Mouse (Mus musculus): ENCODE data around the gene Dtymk. TPM values are rescaled to one million over a fixed set of nuclear protein-coding genes. Genes with fewer than 3 reads are reported as not detected.
"Not testable (repeated sequence)": the region's sequence is repeated elsewhere in the genome, so short reads cannot be mapped to it uniquely, and the experiment has no call there.

Dtymk gene
- polyA plus RNA-seq, 1 experiment = 36.7 TPM

- Histone ChIP-seq H3K4me3 (ENCODE audit: insufficient read depth, low read depth, low read length) (no peak overlapping the region), H3K4me1 (ENCODE audit: control insufficient read depth, insufficient read depth, low read length) (no peaks in the 10 kb centered on the region), H3K27me3 (replicated peaks; ENCODE audit: control insufficient read depth, insufficient read depth, low read length) (no peaks in the 10 kb centered on the region), H3K27ac (ENCODE audit: insufficient read depth, low read depth, low read length) (no peak overlapping the region), H3K36me3 (ENCODE audit: control insufficient read depth, insufficient read depth, low read length) (peaks cover 10% of the 10 kb centered on the region)
- TF ChIP-seq POLR2A (IDR thresholded peaks at IDR 0.05; ENCODE audit: low read depth, low read length) = no peak
- TF ChIP-seq CTCF (conservative IDR thresholded peaks at IDR 0.05; ENCODE audit: insufficient read depth, insufficient read length, low read depth, low read length) = no peak
- 94% methylated on average over 8 of the region's 8 CpGs for WGBS
- no peak for DNase-seq
Observed at GRCm38 (mm10) chr1:93794526-93794925, 7.2 kb downstream of the Dtymk start.

DNA sequence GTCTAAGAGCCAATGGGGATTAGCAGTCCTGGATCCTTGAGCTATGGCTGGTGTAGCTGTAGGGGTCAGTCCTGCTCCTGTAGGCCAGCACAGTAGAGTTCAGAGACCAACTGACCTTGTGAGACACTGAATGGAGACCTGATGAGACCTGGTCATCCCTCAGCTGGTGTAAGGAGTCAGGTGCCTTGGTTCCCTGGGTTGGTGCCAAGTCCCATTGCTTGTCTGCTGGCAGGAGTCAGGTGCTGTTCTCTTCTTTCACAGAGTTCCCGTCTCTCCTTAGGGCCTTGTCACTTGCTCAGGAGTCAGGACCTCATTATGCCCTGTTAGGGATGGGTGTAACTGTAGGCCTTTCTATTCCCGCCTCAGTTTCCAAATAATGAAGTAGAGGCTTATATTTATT is 14.8 kb downstream of the Dtymk start:
- H3K27me3 ChIP-seq (replicated peaks; ENCODE audit: control insufficient read depth, insufficient read depth, low read length) = no peaks in the 10 kb centered on the region
- DNase-seq = no peak
- H3K4me3 ChIP-seq (ENCODE audit: insufficient read depth, low read depth, low read length) = no peak overlapping the region
- H3K36me3 ChIP-seq (ENCODE audit: control insufficient read depth, insufficient read depth, low read length) = no peaks in the 10 kb centered on the region; the same call in none of the 2 replicates
- WGBS = 76% methylated on average over 2 of the region's 2 CpGs
- no peaks in the 10 kb centered on the region for H3K4me1 ChIP-seq (ENCODE audit: control insufficient read depth, insufficient read depth, low read length)
- TF ChIP-seq CTCF (conservative IDR thresholded peaks at IDR 0.05; ENCODE audit: insufficient read depth, insufficient read length, low read depth, low read length) (no peak), POLR2A (IDR thresholded peaks at IDR 0.05; ENCODE audit: low read depth, low read length) (no peak)
- no peak overlapping the region for H3K27ac ChIP-seq (ENCODE audit: insufficient read depth, low read depth, low read length)

GRCm38 (mm10) chr1:93776686-93777085 is 25.0 kb downstream of the Dtymk start:
- H3K4me3 ChIP-seq (ENCODE audit: insufficient read depth, low read depth, low read length) = no peak overlapping the region
- no peaks in the 10 kb centered on the region for H3K4me1 ChIP-seq (ENCODE audit: control insufficient read depth, insufficient read depth, low read length)
- H3K27ac ChIP-seq (ENCODE audit: insufficient read depth, low read depth, low read length) = no peak overlapping the region
- WGBS = 96% methylated on average over 5 of the region's 5 CpGs
- no peaks in the 10 kb centered on the region for H3K27me3 ChIP-seq (replicated peaks; ENCODE audit: control insufficient read depth, insufficient read depth, low read length)
- TF ChIP-seq CTCF (conservative IDR thresholded peaks at IDR 0.05; ENCODE audit: insufficient read depth, insufficient read length, low read depth, low read length) = no peak
- no peak for TF ChIP-seq POLR2A (IDR thresholded peaks at IDR 0.05; ENCODE audit: low read depth, low read length)
- DNase-seq = no peak
- peaks cover 6% of the 10 kb centered on the region for H3K36me3 ChIP-seq (ENCODE audit: control insufficient read depth, insufficient read depth, low read length)

- DNase-seq = no peak
- WGBS = 96% methylated on average over 3 of the region's 3 CpGs
- TF ChIP-seq CTCF (conservative IDR thresholded peaks at IDR 0.05; ENCODE audit: insufficient read depth, insufficient read length, low read depth, low read length) (no peak), POLR2A (IDR thresholded peaks at IDR 0.05; ENCODE audit: low read depth, low read length) (no peak)
- H3K4me1 ChIP-seq (ENCODE audit: control insufficient read depth, insufficient read depth, low read length) = no peaks in the 10 kb centered on the region
- no peak overlapping the region for H3K4me3 ChIP-seq (ENCODE audit: insufficient read depth, low read depth, low read length)
- H3K36me3 ChIP-seq (ENCODE audit: control insufficient read depth, insufficient read depth, low read length) = peaks cover 3% of the 10 kb centered on the region
- H3K27ac ChIP-seq (ENCODE audit: insufficient read depth, low read depth, low read length) = no peak overlapping the region
- no peaks in the 10 kb centered on the region for H3K27me3 ChIP-seq (replicated peaks; ENCODE audit: control insufficient read depth, insufficient read depth, low read length)
Observed at GRCm38 (mm10) chr1:93769901-93770300, 31.8 kb downstream of the Dtymk start.

- no peak for DNase-seq
- Histone ChIP-seq H3K4me3 (ENCODE audit: insufficient read depth, low read depth, low read length) (no peak overlapping the region), H3K27ac (ENCODE audit: insufficient read depth, low read depth, low read length) (no peak overlapping the region), H3K4me1 (ENCODE audit: control insufficient read depth, insufficient read depth, low read length) (no peaks in the 10 kb centered on the region), H3K36me3 (ENCODE audit: control insufficient read depth, insufficient read depth, low read length) (no peaks in the 10 kb centered on the region; the same call in 1 of the 2 replicates), H3K27me3 (replicated peaks; ENCODE audit: control insufficient read depth, insufficient read depth, low read length) (no peaks in the 10 kb centered on the region)
- TF ChIP-seq CTCF (conservative IDR thresholded peaks at IDR 0.05; ENCODE audit: insufficient read depth, insufficient read length, low read depth, low read length) (no peak), POLR2A (IDR thresholded peaks at IDR 0.05; ENCODE audit: low read depth, low read length) (no peak)
- WGBS = 81% methylated on average over 6 of the region's 6 CpGs
Observed at GRCm38 (mm10) chr1:93767600-93767999, 34.1 kb downstream of the Dtymk start.

GRCm38 (mm10) chr1:93764871-93765591 is 36.7 kb downstream of the Dtymk start:
- 89% methylated on average over 9 of the region's 9 CpGs for WGBS
- Histone ChIP-seq H3K27ac (ENCODE audit: insufficient read depth, low read depth, low read length) (no peak overlapping the region), H3K36me3 (ENCODE audit: control insufficient read depth, insufficient read depth, low read length) (no peaks in the 10 kb centered on the region), H3K4me1 (ENCODE audit: control insufficient read depth, insufficient read depth, low read length) (no peaks in the 10 kb centered on the region), H3K4me3 (ENCODE audit: insufficient read depth, low read depth, low read length) (no peak overlapping the region), H3K27me3 (replicated peaks; ENCODE audit: control insufficient read depth, insufficient read depth, low read length) (no peaks in the 10 kb centered on the region)
- TF ChIP-seq CTCF (conservative IDR thresholded peaks at IDR 0.05; ENCODE audit: insufficient read depth, insufficient read length, low read depth, low read length) = no peak
- TF ChIP-seq POLR2A (IDR thresholded peaks at IDR 0.05; ENCODE audit: low read depth, low read length) = no peak
- DNase-seq = no peak

GRCm38 (mm10) chr1:93763531-93763930 is 38.2 kb downstream of the Dtymk start:
- DNase-seq; H3K27me3 ChIP-seq (replicated peaks; ENCODE audit: control insufficient read depth, insufficient read depth, low read length); H3K36me3 ChIP-seq (ENCODE audit: control insufficient read depth, insufficient read depth, low read length); H3K4me1 ChIP-seq (ENCODE audit: control insufficient read depth, insufficient read depth, low read length); H3K27ac ChIP-seq (ENCODE audit: insufficient read depth, low read depth, low read length); H3K4me3 ChIP-seq (ENCODE audit: insufficient read depth, low read depth, low read length): not testable (repeated sequence)
- WGBS = 91% methylated on average over 3 of the region's 3 CpGs
